Mouse (Mus musculus): ENCODE measurements around the gene Rbm47. TPM values are rescaled to one million over a fixed set of nuclear protein-coding genes. Genes with fewer than 3 reads are reported as not detected.
"Not testable (repeated sequence)": the region's sequence is repeated elsewhere in the genome, so short reads cannot be mapped to it uniquely, and the experiment has no call there.

Gene Rbm47
- polyA plus RNA-seq, 1 experiment = 310 TPM

DNA sequence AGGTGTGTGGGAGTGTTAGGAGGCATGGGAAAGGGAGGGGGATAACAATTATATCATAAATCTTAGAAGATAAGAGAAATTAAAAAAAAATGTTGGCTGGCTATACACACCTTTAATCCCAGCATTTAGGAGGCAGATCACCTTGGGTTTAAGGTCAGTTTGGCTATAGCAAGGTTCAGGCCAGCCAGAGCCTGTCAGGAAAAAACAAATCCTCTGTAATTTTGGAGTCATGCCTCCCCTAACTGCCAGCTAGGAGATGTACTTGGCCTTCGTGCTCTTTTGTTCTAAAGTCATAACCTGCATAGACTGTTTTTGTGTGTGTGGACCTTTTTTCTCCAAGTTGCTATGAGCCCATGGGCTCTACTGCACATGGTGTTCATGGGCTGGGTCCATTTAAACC lies 30.5 kb upstream of the Rbm47 start:
- no peak overlapping the region for H3K27ac ChIP-seq (ENCODE audit: insufficient read depth, low read depth, low read length)
- 78% methylated on average over 1 of the region's 1 CpGs for WGBS
- no peaks in the 10 kb centered on the region for H3K27me3 ChIP-seq (ENCODE audit: control insufficient read depth, insufficient read depth, low read length)
- TF ChIP-seq CTCF (IDR thresholded peaks at IDR 0.05; ENCODE audit: extremely low read depth, insufficient read length, insufficient replicate concordance, low read depth, low read length) (no peak), POLR2A (IDR thresholded peaks at IDR 0.05; ENCODE audit: low read depth, low read length) (no peak)
- no peaks in the 10 kb centered on the region for H3K4me1 ChIP-seq (ENCODE audit: control insufficient read depth, insufficient read depth, insufficient read length, low read length)
- no peak overlapping the region for H3K4me3 ChIP-seq (ENCODE audit: low read depth, low read length)
- H3K36me3 ChIP-seq (ENCODE audit: control insufficient read depth, insufficient read depth, low read length) = no peaks in the 10 kb centered on the region

DNA sequence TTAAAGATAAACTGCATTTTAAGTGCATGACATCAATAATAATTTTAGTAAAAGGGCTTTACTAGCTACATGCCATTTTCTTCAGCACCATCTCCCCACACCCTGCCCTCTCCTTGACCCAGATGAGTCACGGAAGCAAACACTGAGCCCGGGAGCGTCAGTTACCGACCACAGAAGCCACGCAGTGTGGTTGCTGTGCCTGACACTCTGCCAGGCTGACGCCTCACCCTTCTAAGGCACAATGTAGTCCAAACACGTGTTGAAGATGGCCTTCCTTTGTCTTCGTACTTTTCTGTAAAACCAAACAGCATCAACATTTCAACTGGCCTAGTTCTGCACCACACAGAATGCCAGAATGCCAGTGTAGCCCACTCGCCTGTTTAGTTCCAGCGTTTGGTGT lies 27.1 kb upstream of the Rbm47 start:
- no peak overlapping the region for H3K4me3 ChIP-seq (ENCODE audit: low read depth, low read length)
- no peaks in the 10 kb centered on the region for H3K4me1 ChIP-seq (ENCODE audit: control insufficient read depth, insufficient read depth, insufficient read length, low read length)
- no peaks in the 10 kb centered on the region for H3K27me3 ChIP-seq (ENCODE audit: control insufficient read depth, insufficient read depth, low read length)
- WGBS = 22% methylated on average over 10 of the region's 10 CpGs
- TF ChIP-seq CTCF (IDR thresholded peaks at IDR 0.05; ENCODE audit: extremely low read depth, insufficient read length, insufficient replicate concordance, low read depth, low read length) (no peak), POLR2A (IDR thresholded peaks at IDR 0.05; ENCODE audit: low read depth, low read length) (no peak)
- H3K27ac ChIP-seq (ENCODE audit: insufficient read depth, low read depth, low read length) = no peak overlapping the region
- H3K36me3 ChIP-seq (ENCODE audit: control insufficient read depth, insufficient read depth, low read length) = no peaks in the 10 kb centered on the region

DNA sequence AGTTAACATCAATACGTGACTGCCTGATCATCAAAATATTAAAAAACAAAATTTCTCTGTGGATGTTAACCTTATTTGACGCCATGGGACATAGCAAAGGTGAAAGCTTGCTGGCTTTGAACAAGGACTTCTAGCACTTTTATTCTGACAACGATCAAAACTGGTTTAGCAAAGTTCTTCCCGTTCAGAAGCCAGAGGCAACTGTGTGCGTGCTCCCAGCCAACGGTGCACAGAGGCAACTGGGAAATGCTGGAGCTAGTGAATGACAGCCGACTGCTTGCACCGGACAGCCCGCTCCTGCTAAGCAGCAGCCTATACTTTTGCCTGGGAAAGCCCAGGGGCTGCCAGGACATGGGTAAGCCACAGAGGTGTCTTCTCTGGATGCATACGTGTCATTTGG lies 22.4 kb upstream of the Rbm47 start:
- Histone ChIP-seq H3K4me1 (ENCODE audit: control insufficient read depth, insufficient read depth, insufficient read length, low read length) (no peaks in the 10 kb centered on the region), H3K4me3 (ENCODE audit: low read depth, low read length) (no peak overlapping the region), H3K27me3 (ENCODE audit: control insufficient read depth, insufficient read depth, low read length) (no peaks in the 10 kb centered on the region), H3K36me3 (ENCODE audit: control insufficient read depth, insufficient read depth, low read length) (no peaks in the 10 kb centered on the region), H3K27ac (ENCODE audit: insufficient read depth, low read depth, low read length) (no peak overlapping the region)
- TF ChIP-seq CTCF (IDR thresholded peaks at IDR 0.05; ENCODE audit: extremely low read depth, insufficient read length, insufficient replicate concordance, low read depth, low read length) (no peak), POLR2A (IDR thresholded peaks at IDR 0.05; ENCODE audit: low read depth, low read length) (no peak)
- WGBS = 77% methylated on average over 10 of the region's 10 CpGs

DNA sequence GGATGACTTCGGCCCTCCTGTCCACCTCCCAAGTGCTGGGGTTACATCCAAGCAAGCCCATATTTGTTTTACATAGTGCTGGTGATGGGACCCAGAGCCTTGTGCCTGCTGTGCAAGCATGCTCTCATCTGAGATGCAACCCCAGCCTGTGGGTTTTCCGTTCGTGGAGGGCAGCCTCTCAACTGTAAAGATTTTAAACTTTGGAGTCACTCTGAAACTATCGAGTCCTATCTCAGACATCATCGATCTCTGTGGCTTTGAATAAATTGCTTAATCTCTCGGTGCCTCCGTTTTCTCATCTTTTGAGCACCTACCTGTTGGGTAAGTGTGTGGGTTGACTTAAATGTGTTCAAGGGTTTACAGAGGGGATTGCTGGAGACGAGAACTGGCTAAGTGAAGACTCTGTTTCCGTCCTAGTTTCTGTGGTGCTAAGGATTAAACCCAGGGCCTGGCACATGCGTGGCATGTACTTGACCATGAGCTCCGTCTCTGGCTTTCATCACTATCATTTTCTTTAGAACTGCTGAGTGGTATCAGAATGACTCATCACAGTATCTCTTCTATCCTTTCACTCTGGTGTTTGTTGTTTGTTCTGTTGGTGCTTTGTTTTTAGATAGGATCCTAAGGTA lies 20.4 kb upstream of the Rbm47 start:
- Histone ChIP-seq H3K27me3 (ENCODE audit: control insufficient read depth, insufficient read depth, low read length) (no peaks in the 10 kb centered on the region), H3K36me3 (ENCODE audit: control insufficient read depth, insufficient read depth, low read length) (no peaks in the 10 kb centered on the region), H3K4me3 (ENCODE audit: low read depth, low read length) (no peak overlapping the region), H3K27ac (ENCODE audit: insufficient read depth, low read depth, low read length) (no peak overlapping the region), H3K4me1 (ENCODE audit: control insufficient read depth, insufficient read depth, insufficient read length, low read length) (no peaks in the 10 kb centered on the region)
- WGBS = 86% methylated on average over 11 of the region's 11 CpGs
- TF ChIP-seq CTCF (IDR thresholded peaks at IDR 0.05; ENCODE audit: extremely low read depth, insufficient read length, insufficient replicate concordance, low read depth, low read length) (no peak), POLR2A (IDR thresholded peaks at IDR 0.05; ENCODE audit: low read depth, low read length) (no peak)

DNA sequence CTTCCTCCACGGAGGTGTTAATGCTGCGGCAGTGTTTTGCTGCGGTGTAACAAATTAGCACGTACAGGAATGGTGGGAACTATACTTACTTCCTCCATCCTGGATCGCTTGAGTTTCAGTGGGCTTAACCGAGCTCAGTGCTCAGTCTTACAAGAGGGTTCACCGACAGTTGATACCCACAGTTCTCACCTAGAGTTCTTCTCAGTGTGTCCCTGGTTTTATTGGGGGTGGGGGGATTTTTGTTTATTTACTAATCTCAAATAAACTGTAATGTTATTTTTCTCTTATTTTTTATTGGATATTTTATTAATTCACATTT lies 18.2 kb upstream of the Rbm47 start:
- no peak overlapping the region for H3K4me3 ChIP-seq (ENCODE audit: low read depth, low read length)
- 80% methylated on average over 7 of the region's 7 CpGs for WGBS
- no peak overlapping the region for H3K27ac ChIP-seq (ENCODE audit: insufficient read depth, low read depth, low read length)
- no peaks in the 10 kb centered on the region for H3K36me3 ChIP-seq (ENCODE audit: control insufficient read depth, insufficient read depth, low read length)
- H3K4me1 ChIP-seq (ENCODE audit: control insufficient read depth, insufficient read depth, insufficient read length, low read length) = no peaks in the 10 kb centered on the region
- no peak for TF ChIP-seq CTCF (IDR thresholded peaks at IDR 0.05; ENCODE audit: extremely low read depth, insufficient read length, insufficient replicate concordance, low read depth, low read length)
- no peak for TF ChIP-seq POLR2A (IDR thresholded peaks at IDR 0.05; ENCODE audit: low read depth, low read length)
- H3K27me3 ChIP-seq (ENCODE audit: control insufficient read depth, insufficient read depth, low read length) = no peaks in the 10 kb centered on the region

DNA sequence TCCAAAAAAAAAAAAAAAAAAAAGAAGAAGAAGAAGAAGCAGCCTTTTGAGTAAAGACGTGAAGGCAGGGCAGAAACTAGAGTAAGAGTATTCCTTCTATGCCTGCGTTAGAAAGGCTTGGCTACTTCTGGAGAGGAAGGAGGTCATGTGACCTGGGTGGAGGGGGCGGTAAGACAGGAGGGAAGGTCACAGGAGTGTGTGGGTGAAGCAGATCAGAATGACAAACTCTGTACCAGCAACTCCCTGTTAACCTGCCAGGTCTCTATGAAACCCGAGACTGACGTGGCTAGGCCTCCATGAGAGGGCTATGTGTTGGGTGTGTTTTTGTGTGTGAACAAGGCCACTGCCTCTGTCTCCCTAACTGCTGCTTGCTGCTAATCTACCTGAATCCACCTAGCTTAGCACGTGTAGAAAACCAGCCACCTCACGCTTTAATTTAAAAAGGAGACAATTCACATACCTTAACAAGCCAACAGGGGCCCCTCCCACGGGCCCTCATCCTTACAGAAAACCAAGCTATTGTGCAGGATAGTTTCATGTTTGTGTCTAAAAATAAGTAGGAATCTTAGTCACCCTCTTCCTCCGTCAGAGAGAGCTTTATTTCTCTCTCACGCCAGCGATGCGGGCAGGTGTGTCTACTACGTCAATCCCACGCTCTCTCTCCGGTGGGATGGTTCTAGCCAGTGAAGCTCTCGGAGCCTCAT lies 17.7 kb upstream of the Rbm47 start:
- TF ChIP-seq CTCF (IDR thresholded peaks at IDR 0.05; ENCODE audit: extremely low read depth, insufficient read length, insufficient replicate concordance, low read depth, low read length) (no peak), POLR2A (IDR thresholded peaks at IDR 0.05; ENCODE audit: low read depth, low read length) (no peak)
- Histone ChIP-seq H3K4me3 (ENCODE audit: low read depth, low read length) (no peak overlapping the region), H3K27me3 (ENCODE audit: control insufficient read depth, insufficient read depth, low read length) (no peaks in the 10 kb centered on the region), H3K4me1 (ENCODE audit: control insufficient read depth, insufficient read depth, insufficient read length, low read length) (no peaks in the 10 kb centered on the region), H3K27ac (ENCODE audit: insufficient read depth, low read depth, low read length) (no peak overlapping the region), H3K36me3 (ENCODE audit: control insufficient read depth, insufficient read depth, low read length) (no peaks in the 10 kb centered on the region)
- WGBS = 82% methylated on average over 16 of the region's 16 CpGs

DNA sequence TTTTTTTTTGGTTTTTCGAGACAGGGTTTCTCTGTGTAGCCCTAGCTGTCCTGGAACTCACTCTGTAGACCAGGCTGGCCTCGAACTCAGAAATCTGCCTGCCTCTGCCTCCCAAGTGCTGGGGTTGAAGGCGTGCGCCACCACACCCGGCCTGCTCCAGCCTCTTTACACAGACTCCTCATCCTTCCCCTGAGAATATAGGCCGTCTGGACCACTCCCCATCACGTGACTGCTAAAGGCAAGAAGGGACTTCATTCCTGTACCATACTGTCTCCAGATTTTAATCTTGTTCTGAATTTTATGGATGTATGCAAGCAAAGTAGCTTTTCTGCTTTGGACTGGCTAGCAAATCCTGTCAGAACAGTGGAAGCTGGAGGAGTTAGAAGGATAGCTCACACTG lies 15.7 kb upstream of the Rbm47 start:
- H3K27me3 ChIP-seq (ENCODE audit: control insufficient read depth, insufficient read depth, low read length); H3K36me3 ChIP-seq (ENCODE audit: control insufficient read depth, insufficient read depth, low read length); H3K4me1 ChIP-seq (ENCODE audit: control insufficient read depth, insufficient read depth, insufficient read length, low read length); H3K4me3 ChIP-seq (ENCODE audit: low read depth, low read length); H3K27ac ChIP-seq (ENCODE audit: insufficient read depth, low read depth, low read length): not testable (repeated sequence)
- 83% methylated on average over 7 of the region's 7 CpGs for WGBS

Data from small intestine, adult 2 months (tissue).